Comparison of ENCODE assay signal across 15 mouse cellular contexts in genomic region chr7:100875822-100876221, GRCm38 (mm10). TPM values are rescaled to one million over a fixed set of nuclear protein-coding genes. Genes with fewer than 3 reads are reported as not detected.
DNase-seq lines count a peak whose midpoint lies in the region; ATAC-seq lines count a peak whose summit lies in the region.
"Had no signal": no experiment of that assay in that cellular context is flagged by ENCODE, and none has a peak within 500 bp of the region (broad histone marks: within the 10 kb centered on the region; RNA-seq: fewer than 3 reads in every experiment).

No protein-coding gene starts in this region.

- H3K9me3 ChIP-seq in heart, embryonic 10.5 days, result no peaks in the 10 kb centered on the region
- H3K9me3 ChIP-seq in kidney, embryonic 16.5 days (ENCODE audit: low read length), result no peaks in the 10 kb centered on the region
- no peaks in the 10 kb centered on the region for H3K9me3 ChIP-seq in liver, embryonic 12.5 days (replicated peaks)
- H3K9me3 ChIP-seq: midbrain, embryonic 15.5 days; neural tube, embryonic 13.5 days had no signal

- DNase-seq in heart, embryonic 10.5 days (ENCODE audit: low spot score), result no peak
- no peak for DNase-seq in heart, postnatal 14 days
- no peak for DNase-seq in kidney, adult 9 months
- DNase-seq in 416B (ENCODE audit: low read depth), result peak; percentile 17
- DNase-seq in B cell, adult 2 months, result no peak
- no peak for DNase-seq in cerebellum, adult 9-11 months
- DNase-seq: cerebellum, adult 2 months; embryo, embryonic 11 days; lung, postnatal 4 days; thymus, postnatal 4 days had no signal

- peak overlapping the region; percentile 17; the same call in 1 of the 2 replicates for H3K27ac ChIP-seq in heart, embryonic 10.5 days
- H3K27ac ChIP-seq in kidney, embryonic 16.5 days (ENCODE audit: low read length), result peak overlapping the region; percentile 84
- 0 out of 2 replicates have a peak overlapping the region, but pooled peaks have one; percentile 47 for H3K27ac ChIP-seq in liver, embryonic 12.5 days
- H3K27ac ChIP-seq: layer of hippocampus, adult 2 months; midbrain, embryonic 15.5 days; neural tube, embryonic 13.5 days had no signal

- no peak overlapping the region for H3K4me3 ChIP-seq in heart, embryonic 10.5 days
- no peak overlapping the region for H3K4me3 ChIP-seq in kidney, embryonic 16.5 days (ENCODE audit: low read length)
- no peak overlapping the region for H3K4me3 ChIP-seq in liver, embryonic 12.5 days
- H3K4me3 ChIP-seq: layer of hippocampus, adult 2 months; midbrain, embryonic 15.5 days; neural tube, embryonic 13.5 days had no signal

- H3K36me3 ChIP-seq in heart, embryonic 10.5 days, result peaks cover 95% of the 10 kb centered on the region
- H3K36me3 ChIP-seq in kidney, embryonic 16.5 days (ENCODE audit: insufficient read depth, low read length), result peaks cover 82% of the 10 kb centered on the region
- peaks cover 45% of the 10 kb centered on the region for H3K36me3 ChIP-seq in liver, embryonic 12.5 days

- 0 out of 2 replicates have a peak overlapping the region, but pooled peaks have one; percentile 6 for H3K9ac ChIP-seq in kidney, embryonic 16.5 days (replicated peaks; ENCODE audit: low read length)
- no peak overlapping the region for H3K9ac ChIP-seq in liver, embryonic 12.5 days
- H3K9ac ChIP-seq: midbrain, embryonic 15.5 days; neural tube, embryonic 13.5 days had no signal

- 63% methylated on average over 1 of the region's 1 CpGs for WGBS in heart, embryonic 10.5 days
- WGBS in kidney, embryonic 16.5 days, result 46% methylated on average over 1 of the region's 1 CpGs
- WGBS in liver, embryonic 12.5 days (ENCODE audit: insufficient replicate concordance), result 25% methylated on average over 1 of the region's 1 CpGs

- intact Hi-C loops in heart, postnatal 14 days (cut with DNase I), result no loop called here

- ATAC-seq in kidney, embryonic 16.5 days (ENCODE audit: low FRiP score, low TSS enrichment), result no peak
- no peak for ATAC-seq in liver, embryonic 12.5 days
- ATAC-seq: midbrain, embryonic 15.5 days had no signal

- H3K27me3 ChIP-seq in heart, embryonic 10.5 days (ENCODE audit: insufficient read depth, poor library complexity, severe bottlenecking), result no peaks in the 10 kb centered on the region
- no peaks in the 10 kb centered on the region for H3K27me3 ChIP-seq in kidney, embryonic 16.5 days (ENCODE audit: insufficient read depth, low read length)
- no peaks in the 10 kb centered on the region for H3K27me3 ChIP-seq in liver, embryonic 12.5 days (replicated peaks)
- H3K27me3 ChIP-seq: midbrain, embryonic 15.5 days; neural tube, embryonic 13.5 days had no signal

- H3K4me1 ChIP-seq in heart, embryonic 10.5 days, result peaks cover 12% of the 10 kb centered on the region
- H3K4me1 ChIP-seq in kidney, embryonic 16.5 days (ENCODE audit: insufficient read depth, low read length), result peaks cover 8% of the 10 kb centered on the region; the same call in 1 of the 2 replicates
- peaks cover 25% of the 10 kb centered on the region for H3K4me1 ChIP-seq in liver, embryonic 12.5 days
- H3K4me1 ChIP-seq: midbrain, embryonic 15.5 days had no signal

- no peak overlapping the region for H3K4me2 ChIP-seq in kidney, embryonic 16.5 days (replicated peaks; ENCODE audit: low read depth, low read length)
- H3K4me2 ChIP-seq in liver, embryonic 12.5 days, result no peak overlapping the region
- H3K4me2 ChIP-seq: midbrain, embryonic 15.5 days; neural tube, embryonic 13.5 days had no signal

RNA-seq across cellular contexts. Expression of gene Relt, which starts 12.6 kb away (rescaled TPM):
- polyA plus RNA-seq in heart, embryonic 10.5 days (2016; fragmentation: Nextera tagmentation; extraction: Ambion mirVana), result 4.4 and 5.3 TPM in 2 replicates
- total RNA-seq in heart, postnatal 14 days (2021), result 1 to 10 TPM; 2.4 to 3.3 TPM
- polyA plus RNA-seq in kidney, embryonic 16.5 days (2015; fragmentation: Nextera tagmentation; extraction: Ambion mirVana), result 3.8 and 4.8 TPM in 2 replicates
- polyA plus RNA-seq in liver, embryonic 12.5 days (2016; fragmentation: Nextera tagmentation; extraction: Ambion mirVana), result 17.8 and 18.2 TPM in 2 replicates

RNA-seq across cellular contexts. Expression of gene Arhgef17, which starts 56.1 kb away (rescaled TPM):
- 7.9 and 10.1 TPM in 2 replicates for polyA plus RNA-seq in heart, embryonic 10.5 days (2016; fragmentation: Nextera tagmentation; extraction: Ambion mirVana)
- total RNA-seq in heart, postnatal 14 days (2021), result 10 to 100 TPM; 30.3 to 31.6 TPM
- 10.7 and 10.8 TPM in 2 replicates for polyA plus RNA-seq in kidney, embryonic 16.5 days (2015; fragmentation: Nextera tagmentation; extraction: Ambion mirVana)
- polyA plus RNA-seq in liver, embryonic 12.5 days (2016; fragmentation: Nextera tagmentation; extraction: Ambion mirVana), result 1.7 and 2.2 TPM in 2 replicates

Comparison
In these comparisons a context has a peak if more than half of its experiments do, and no peak if none do; other contexts are left out.
1. H3K27ac ChIP-seq: peak in every context shown above with its lines; median percentile 84 in kidney, embryonic 16.5 days; 47 in liver, embryonic 12.5 days; 17 in heart, embryonic 10.5 days.